Mouse (Mus musculus): ENCODE measurements at regions not wholly inside any gene's neighbourhood (a gene's known extent, or its start where the extent isn't known, plus 50 kb on each side); places are given as distances from the start of the nearest gene placed in this dataset.

- TF ChIP-seq EP300 (IDR thresholded peaks at IDR 0.05; ENCODE audit: low read length) (no peak), USF2 (conservative IDR thresholded peaks at IDR 0.05; ENCODE audit: low read depth, low read length) (no peak), MYC (IDR thresholded peaks at IDR 0.05; ENCODE audit: low read depth, low read length) (no peak), CTCF (conservative IDR thresholded peaks at IDR 0.05 in 1 of 2, IDR thresholded peaks at IDR 0.05 in 1 of 2; ENCODE audit: low read depth in 2 of 2, low read length in 2 of 2) (no peak)
Measured at GRCm38 (mm10) chr1:94149958-94150357, 97.6 kb upstream of the Pdcd1 start.

Measured in CH12.LX (cell line).